Mouse (Mus musculus) right cerebral cortex, postnatal 14 days (tissue): ENCODE measurements around the gene Togaram1.
A peak's percentile ranks its signal among the peaks of the same experiment; 100 is the strongest.

Experiments used
- DNase-seq: peaks from one replicate; pipeline ENCODE4 v3.0.0; 2022

The Togaram1 gene

DNA sequence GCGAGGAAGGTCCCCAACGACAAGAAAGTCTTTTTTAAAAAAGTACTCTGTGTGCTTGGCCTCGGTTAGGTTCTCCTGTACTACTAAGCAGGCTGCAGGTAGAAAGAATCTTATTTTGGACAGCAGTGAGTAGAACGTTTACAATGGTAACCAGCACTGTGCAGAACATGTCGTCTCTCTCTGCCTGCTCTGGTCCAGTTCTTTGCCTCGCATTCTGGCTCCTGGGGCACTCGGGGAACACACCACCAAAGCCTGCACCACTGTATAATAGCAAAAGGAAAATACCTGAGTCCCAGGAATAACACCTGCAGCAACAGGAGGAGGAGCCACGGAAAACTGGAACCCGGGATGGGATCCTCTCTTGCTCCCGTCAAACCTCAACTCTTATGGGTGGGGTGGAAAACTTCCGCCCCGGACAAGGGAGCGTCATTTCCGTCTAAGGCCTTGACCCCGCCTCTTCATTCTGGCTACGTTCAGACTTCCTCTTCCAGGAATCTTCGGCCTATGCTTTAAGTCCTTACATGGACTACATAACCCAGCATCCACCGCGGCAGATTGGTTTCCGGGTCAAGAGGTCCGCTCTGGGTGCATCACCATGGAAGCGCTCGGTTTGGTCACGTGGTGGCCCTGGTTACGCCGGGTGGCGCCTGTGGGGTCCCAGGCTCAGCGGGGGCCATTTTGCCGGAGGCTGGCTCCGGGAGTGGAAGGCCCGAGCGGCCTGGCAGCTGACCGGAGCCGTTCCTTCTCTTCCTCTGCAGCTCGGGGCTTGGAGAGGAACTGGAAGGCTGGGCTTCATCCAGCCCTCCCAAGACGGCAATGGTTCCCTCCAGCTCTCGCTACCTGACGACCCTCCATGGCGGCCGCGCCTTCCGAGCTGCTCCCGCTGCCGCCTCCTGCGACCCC, at the start of gene Togaram1, which contains the start of gene Klhl28:
Togaram1 (plus strand) TSS at position 681 of the 903 bp plus-strand sequence.
Klhl28 (minus strand) TSS at position 411 of the 903 bp plus-strand sequence.
- DNase-seq, result peak; percentile 99

GRCm38 (mm10) chr12:64916735-64917134, 48.9 kb upstream of the Togaram1 start:
- DNase-seq, result no peak

DNA sequence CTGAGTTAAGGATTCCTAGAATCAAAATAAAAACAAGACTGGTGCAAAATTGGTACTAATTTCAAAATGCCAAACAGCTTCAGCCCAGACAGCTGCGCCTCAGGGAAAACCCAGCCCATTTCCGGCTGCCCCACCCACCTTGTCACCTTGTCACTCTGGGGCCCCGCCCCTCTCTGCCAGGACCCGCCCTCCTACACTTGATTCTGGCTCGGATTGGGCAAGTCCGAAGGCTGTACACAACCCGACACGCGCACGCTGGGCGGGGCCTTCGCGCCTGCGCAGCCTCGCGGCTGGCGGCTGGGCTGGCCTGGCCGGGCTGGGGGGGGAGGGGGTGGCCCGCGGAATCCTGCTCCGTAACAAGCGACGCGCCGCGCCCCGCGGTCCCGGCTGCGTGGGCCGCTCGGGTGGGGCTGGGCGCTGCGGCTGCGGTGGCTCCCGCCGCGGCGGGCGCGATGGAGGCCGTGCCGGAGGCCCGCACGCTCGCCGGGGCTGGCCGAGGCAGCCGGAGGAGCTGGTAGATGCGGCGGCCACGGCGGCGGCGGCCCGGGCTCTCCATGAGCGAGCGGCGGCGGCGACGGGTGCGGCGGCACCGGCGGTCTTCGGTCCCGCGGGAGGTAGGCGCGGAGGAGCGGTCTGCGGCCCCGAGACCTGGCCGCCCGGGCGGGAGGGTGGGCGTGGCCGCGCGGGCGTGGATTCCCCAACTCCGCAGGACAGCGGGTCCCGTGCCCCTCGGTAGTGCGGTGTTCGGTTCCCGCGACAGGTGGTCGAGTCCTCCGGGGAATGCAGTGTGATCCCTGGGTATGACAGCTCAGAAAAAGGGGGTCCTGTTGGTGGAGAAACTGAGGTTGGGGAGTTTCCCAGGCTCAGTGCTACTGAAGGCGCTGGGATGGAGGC, 47.8 kb upstream of the Togaram1 start, which contains the start of gene Gm527:
Gm527 (plus strand) TSS at position 329 of the 894 bp plus-strand sequence.
- DNase-seq, result peak; percentile 92

DNA sequence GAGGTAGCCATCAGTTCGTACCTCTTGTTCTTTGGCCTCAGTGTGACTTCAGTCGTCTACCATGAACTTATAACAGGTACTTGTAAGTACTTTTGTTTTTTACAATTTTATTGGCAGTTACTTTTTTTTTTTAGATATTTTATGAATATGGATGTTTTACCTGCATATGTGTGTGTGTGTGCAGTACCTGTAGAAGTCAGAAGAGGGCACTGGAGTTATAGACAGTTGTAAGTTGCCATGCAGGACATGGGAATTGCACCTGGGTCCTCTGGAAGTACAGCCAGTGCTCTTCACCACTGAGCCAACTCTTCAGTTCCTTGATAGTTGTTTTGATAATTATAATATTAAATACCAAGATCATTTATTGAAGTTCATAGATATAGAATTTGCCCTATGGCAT, 28.1 kb upstream of the Togaram1 start:
- DNase-seq, result no peak

DNA sequence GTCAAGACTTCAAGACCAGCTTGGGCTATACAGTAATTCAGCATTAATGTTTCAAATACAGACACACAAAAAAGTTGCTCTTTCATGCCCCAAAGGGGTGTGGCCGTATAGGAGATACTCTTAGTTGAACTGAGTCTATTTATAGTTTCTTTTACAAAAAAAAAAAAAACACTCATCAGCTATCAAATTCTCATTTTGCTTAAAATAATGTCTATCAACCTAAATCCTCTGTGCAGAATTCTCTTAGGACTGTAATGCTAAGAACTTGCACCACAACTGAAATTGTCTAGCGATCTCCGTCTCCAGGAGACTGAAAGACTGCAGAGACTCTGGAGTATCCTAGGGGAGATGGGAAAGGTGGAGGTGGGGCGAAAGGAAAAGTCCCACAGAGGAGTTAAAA, 1.0 kb upstream of the Togaram1 start:
- DNase-seq, result no peak

DNA sequence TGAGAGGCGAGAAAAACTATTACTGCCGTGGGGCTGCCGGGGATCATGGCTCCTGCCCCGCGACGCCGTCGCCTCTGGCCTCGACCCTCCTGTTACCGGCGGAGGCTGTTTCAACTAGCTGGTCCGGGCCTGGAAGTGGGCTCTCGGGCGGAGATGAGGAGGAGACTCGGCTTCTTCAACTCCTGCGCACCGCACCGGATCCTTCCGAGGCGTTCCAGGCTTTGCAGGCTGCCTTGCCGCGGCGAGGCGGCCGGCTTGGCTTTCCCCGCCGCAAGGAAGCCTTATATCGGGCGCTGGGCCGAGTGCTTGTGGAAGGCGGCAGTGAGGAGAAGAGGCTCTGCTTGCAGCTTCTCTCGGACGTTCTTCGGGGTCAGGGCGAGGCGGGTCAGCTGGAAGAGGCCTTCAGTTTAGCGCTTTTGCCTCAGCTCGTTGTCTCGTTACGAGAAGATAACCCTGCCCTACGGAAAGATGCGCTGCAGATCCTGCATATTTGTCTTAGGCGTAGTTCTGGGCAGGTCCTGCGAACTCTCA, 562 bp downstream of the Togaram1 start:
- peak; percentile 55 for DNase-seq

- no peak for DNase-seq
These were observed 1.2 kb downstream of the Togaram1 start for GRCm38 (mm10) chr12:64966652-64967435.

GRCm38 (mm10) chr12:64967470-64967869, 1.9 kb downstream of the Togaram1 start:
- DNase-seq, result no peak

- no peak for DNase-seq
These were observed 2.5 kb downstream of the Togaram1 start for GRCm38 (mm10) chr12:64968067-64968466.

GRCm38 (mm10) chr12:64971399-64971798, 5.8 kb downstream of the Togaram1 start:
- DNase-seq, result no peak

DNA sequence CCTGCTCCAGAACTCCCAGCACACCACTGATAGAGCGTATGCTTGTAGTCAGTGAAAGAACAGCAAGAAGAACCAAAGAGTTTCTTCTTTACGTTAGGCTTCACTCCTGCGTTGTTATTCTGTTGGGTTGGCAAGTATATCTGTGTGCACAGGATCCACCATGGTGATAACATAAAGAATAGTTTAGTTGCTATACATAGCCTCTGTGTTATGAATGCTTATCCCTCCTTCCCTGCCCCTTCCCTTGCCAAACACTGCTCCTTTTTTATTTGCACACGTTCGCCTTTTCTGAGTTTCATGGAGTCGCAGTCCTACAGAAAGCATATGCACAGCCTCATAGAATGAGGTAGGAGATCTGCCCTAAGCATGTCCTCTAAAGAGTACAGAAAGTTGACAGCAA, 6.5 kb downstream of the Togaram1 start:
- no peak for DNase-seq

DNA sequence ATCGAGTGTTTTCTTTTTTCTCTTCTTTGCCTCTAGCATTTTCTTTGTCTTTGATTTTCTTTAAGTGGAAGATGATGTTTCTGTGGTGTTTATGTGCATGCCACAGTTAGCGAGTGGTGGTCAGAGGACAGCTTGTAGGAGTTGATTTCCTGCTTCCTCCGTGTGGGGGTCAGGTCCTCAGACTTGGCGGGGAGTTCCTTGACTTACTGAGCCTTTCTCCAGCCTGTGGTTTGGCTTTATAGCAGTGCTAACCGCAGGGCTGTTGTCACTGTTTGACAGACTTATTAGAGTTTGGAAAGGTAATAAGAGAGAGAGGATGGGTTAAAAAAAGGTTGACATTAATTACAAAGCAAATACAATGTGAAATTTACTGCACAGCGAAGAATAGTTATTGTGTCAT, 10.0 kb downstream of the Togaram1 start:
- no peak for DNase-seq

- DNase-seq, result no peak
These were observed 10.6 kb downstream of the Togaram1 start for GRCm38 (mm10) chr12:64976191-64976590.

- DNase-seq, result no peak
These were observed 11.9 kb downstream of the Togaram1 start for GRCm38 (mm10) chr12:64977518-64977917.

DNA sequence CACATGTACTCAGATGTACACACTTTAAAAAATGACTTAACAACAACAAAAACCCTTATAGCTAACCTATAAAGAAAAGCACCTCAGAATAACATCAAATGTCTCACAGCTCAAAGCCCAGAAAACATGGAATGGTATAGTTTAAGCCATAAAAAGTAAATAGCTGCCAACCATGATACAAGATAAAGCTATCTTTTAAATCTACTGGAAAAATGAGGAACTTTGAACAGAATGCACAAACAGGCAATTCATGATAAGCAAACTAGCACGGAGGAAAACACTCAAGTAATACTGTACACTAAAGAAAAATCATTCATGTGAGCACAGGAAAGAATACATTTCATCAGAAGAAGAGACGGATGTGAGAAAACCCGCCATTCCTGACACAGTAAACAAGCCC, 42.1 kb downstream of the Togaram1 start:
- DNase-seq, result no peak

DNA sequence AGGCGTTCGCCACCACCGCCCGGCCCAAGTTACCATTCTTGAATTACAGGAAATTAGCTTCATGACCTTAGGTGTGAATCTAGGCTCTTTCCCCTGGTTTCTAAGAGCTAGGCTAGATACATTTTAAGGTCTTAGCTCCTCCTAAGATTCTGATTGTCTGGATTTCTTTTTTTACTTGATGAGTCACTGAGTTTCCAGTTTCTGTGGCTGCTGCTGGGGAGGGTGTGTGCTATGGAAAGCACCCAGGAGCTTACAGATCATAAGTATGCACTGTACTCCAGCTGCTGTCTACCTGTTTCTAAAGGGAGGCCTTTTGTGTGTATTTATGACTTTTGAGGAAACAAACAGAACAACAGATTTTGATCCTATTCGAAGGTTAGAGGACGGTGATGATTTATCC, 57.2 kb downstream of the Togaram1 start:
- DNase-seq, result no peak

DNA sequence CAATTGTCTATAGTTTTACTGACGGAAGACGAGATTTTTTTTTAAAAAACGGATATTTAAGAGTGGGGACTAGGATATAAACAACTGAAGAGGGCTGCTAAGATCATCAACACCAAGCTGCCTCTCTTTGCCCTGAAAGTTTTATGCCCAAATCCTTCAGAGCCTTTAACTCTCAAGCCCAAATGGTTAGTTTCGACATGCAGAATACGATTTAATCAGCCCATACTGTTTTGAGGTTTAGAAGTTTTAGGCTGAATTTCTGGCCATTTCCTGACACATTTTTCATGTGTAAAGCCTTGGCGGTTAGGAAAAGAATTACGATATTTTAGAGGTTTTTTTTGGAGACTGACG, 70.2 kb downstream of the Togaram1 start:
- DNase-seq, result no peak

DNA sequence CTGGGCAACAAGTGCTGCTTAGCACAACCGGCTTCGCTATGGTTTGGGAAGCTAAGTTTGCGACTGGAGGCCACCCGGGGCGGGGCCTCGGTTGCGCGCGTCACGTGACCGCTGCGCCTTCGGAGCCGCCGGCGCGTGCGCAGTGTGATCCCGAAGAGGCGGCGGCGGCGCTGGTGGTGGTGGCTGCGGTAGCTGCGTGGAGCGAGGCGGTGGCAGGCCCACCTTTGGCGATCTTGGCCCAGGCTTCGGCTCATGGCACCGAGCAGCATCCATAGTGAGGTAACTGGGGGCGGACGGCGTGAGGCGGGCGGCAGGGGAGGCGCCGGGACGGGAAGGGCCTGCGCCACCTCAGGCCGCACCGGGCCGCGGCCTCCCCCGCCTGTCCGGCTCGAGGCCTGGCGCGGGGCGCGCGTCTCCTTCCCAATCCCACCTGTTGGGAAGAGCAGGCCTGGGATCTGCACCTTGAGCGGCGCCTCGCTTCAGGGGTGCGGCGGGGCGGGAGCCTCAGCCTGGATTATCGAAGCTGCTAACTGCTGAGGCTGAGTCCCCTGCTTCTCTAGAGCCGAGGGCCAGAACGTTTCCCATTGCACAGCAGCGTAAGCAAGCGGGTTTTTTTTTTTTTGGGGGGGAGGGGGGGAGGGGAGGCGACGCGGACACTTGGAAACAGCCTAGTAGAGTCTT, 70.7 kb downstream of the Togaram1 start, which contains the start of gene Prpf39:
Prpf39 (plus strand) TSS at position 144 of the 681 bp plus-strand sequence.
- DNase-seq, result peak; percentile 93

- DNase-seq, result no peak
These were observed 71.4 kb downstream of the Togaram1 start for GRCm38 (mm10) chr12:65036892-65037545.

DNA sequence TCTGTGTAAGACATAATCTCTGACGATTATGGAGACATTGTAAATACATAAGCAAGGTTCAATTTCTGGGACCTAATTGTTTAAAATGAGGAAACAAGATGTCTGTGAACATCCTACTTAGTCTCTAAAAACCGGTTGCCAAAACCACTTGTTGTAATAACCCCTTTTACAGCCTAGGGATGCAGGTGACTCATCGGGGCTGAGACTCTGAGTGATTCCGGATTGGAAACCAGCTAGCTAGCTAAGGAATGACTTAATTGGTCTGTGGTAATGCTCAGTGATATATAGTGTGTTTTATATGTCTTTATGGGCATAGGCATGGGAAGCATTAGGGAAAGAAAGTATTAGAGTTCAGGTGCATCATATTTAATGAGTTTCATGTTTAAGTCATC, 71.9 kb downstream of the Togaram1 start:
- DNase-seq, result no peak

- DNase-seq, result no peak
These were observed 83.2 kb downstream of the Togaram1 start for GRCm38 (mm10) chr12:65048799-65049198.
